Mouse (Mus musculus) C2C12 (cell line): ENCODE data around the gene Nrde2.

ENCODE experiments used
- CEBPB ChIP-seq: IDR thresholded peaks from one replicate; pipeline ENCODE4 v1.6.1; 2011; ENCODE audit warnings: low read depth, mild to moderate bottlenecking, control low read depth, moderate library complexity
- CTCF ChIP-seq: IDR thresholded peaks from one replicate; pipeline ENCODE4 v1.5.1; 2011; ENCODE audit not compliant: control insufficient read depth, insufficient read depth, insufficient read length
- FOSL1 ChIP-seq: IDR thresholded peaks from one replicate; pipeline ENCODE4 v1.8.0; 2011; ENCODE audit warnings: mild to moderate bottlenecking, low read length; ENCODE audit not compliant: poor library complexity, insufficient read depth, severe bottlenecking
- MYOG ChIP-seq: IDR thresholded peaks from one replicate; pipeline ENCODE4 v1.6.1; 2011; ENCODE audit not compliant: control insufficient read depth, insufficient read length; ENCODE audit errors: extremely low read depth
- USF1 ChIP-seq: IDR thresholded peaks from one replicate; pipeline ENCODE4 v1.6.1; 2011; ENCODE audit warnings: low read depth, mild to moderate bottlenecking, control low read depth, moderate library complexity

- TF ChIP-seq CTCF, result no peak
- no peak for TF ChIP-seq USF1
- TF ChIP-seq MYOG, result no peak
- no peak for TF ChIP-seq FOSL1
- no peak for TF ChIP-seq CEBPB
Observed at GRCm38 (mm10) chr12:100093046-100093445, 66.4 kb downstream of the Nrde2 start.
